Mouse (Mus musculus) embryonic facial prominence, embryonic 14.5 days (tissue): Measurements from ENCODE around the gene Wfs1. TPM values are rescaled to one million over a fixed set of nuclear protein-coding genes. Genes with fewer than 3 reads are reported as not detected.
A peak's percentile ranks its signal among the peaks of the same experiment; 100 is the strongest.

Experiments used
- ATAC-seq: fragments of 200-750 bp; cut with Nextera tagmentation; 2 replicates; pipeline ENCODE4 v1.8.0; 2017; ENCODE audit warnings: low read depth, moderate number of reproducible peaks, moderate TSS enrichment
- DNase-seq: peaks from one replicate; pipeline ENCODE4 v3.0.0-alpha.2; 2015; ENCODE audit warnings: low spot score
- H3K27ac ChIP-seq: fragments of 300-500 bp; sonication (generic); replicated peaks from 2 replicates; pipeline ENCODE4 v1.5.1; 2014; ENCODE audit warnings: low read depth, mild to moderate bottlenecking, low read length, moderate library complexity
- H3K27me3 ChIP-seq: fragments of 300-500 bp; sonication (generic); replicated peaks from 2 replicates; pipeline ENCODE4 v1.6.1; 2014; ENCODE audit warnings: low read length; ENCODE audit not compliant: control insufficient read depth, insufficient read depth
- H3K36me3 ChIP-seq: fragments of 300-500 bp; sonication (generic); 2 replicates; pipeline ENCODE4 v1.6.1; 2014; ENCODE audit warnings: low read length, mixed read lengths; ENCODE audit not compliant: control insufficient read depth, insufficient read depth
- H3K4me1 ChIP-seq: fragments of 300-500 bp; sonication (generic); 2 replicates; pipeline ENCODE4 v1.6.1; 2014; ENCODE audit warnings: antibody characterized with exemption, low read length; ENCODE audit not compliant: control insufficient read depth, insufficient read depth
- H3K4me2 ChIP-seq: fragments of 300-500 bp; sonication (generic); 2 replicates; pipeline ENCODE4 v1.6.1; 2014; ENCODE audit warnings: low read depth, mild to moderate bottlenecking, low read length, moderate library complexity, mixed read lengths
- H3K4me3 ChIP-seq: fragments of 300-500 bp; sonication (generic); 2 replicates; pipeline ENCODE4 v1.5.1; 2014; ENCODE audit warnings: low read depth, mild to moderate bottlenecking, low read length
- H3K9ac ChIP-seq: fragments of 300-500 bp; sonication (generic); 2 replicates; pipeline ENCODE4 v1.6.1; 2014; ENCODE audit warnings: low read depth, mild to moderate bottlenecking, low read length, moderate library complexity, mixed read lengths
- H3K9me3 ChIP-seq: fragments of 300-500 bp; sonication (generic); 2 replicates; pipeline ENCODE4 v1.6.1; 2016; ENCODE audit warnings: low read length; ENCODE audit not compliant: control insufficient read depth
- WGBS: fragments of 180-500 bp; shearing (Covaris S2); extraction: QIAGEN DNeasy Blood & Tissue Kit; methylation state at CpG from one replicate; pipeline ENCODE4 v1.1.7; 2014; 5-methylcytosine and 5-hydroxymethylcytosine counted together
- polyA plus RNA-seq: library from polyadenylated mRNA; unstranded; fragments of >200 nt; fragmentation: Nextera tagmentation; extraction: Ambion mirVana; gene quantifications from 2 replicates; pipeline ENCODE4 v1.2.1, GENCODE M21; 2014

Gene Wfs1
- polyA plus RNA-seq, 1 experiment from 2014 or later, result 13.3 TPM

- no peaks in the 10 kb centered on the region for H3K27me3 ChIP-seq
- WGBS, result 64% methylated on average over 17 of the region's 17 CpGs
- peak; percentile 81 for DNase-seq
- H3K36me3 ChIP-seq, result no peaks in the 10 kb centered on the region
- no peak overlapping the region for H3K4me3 ChIP-seq
- no peaks in the 10 kb centered on the region for H3K9me3 ChIP-seq
- H3K4me1 ChIP-seq, result no peaks in the 10 kb centered on the region
- H3K9ac ChIP-seq, result no peak overlapping the region
- no peak; the same call in 1 of the 2 replicates for ATAC-seq
- H3K27ac ChIP-seq, result no peak overlapping the region
- H3K4me2 ChIP-seq, result no peak overlapping the region
Measured at GRCm38 (mm10) chr5:36935486-36936473, 53.2 kb downstream of the Wfs1 start.

GRCm38 (mm10) chr5:36933383-36933782 lies 55.6 kb downstream of the Wfs1 start:
- ATAC-seq, result peak; percentile 90

DNA sequence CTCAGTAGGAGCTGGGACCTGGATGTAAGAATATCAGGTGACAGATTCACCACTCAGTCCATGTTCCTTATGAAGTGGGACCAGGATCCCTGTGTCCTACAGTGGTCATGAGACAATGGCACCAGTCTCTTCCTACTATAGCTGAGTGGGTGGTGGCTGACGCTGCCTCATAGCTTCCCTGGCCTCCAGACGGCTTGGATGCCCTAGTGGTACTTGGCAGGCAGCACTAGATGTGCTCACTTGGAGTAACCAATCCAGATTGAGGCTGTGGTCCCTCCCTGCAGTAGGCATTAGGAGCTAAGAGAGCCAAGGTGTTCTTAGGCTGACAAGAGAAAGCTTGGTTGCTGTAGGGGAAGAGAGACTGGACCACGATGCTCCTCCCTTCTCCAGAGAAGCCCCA lies 59.6 kb downstream of the Wfs1 start:
- Histone ChIP-seq H3K4me1 (no peaks in the 10 kb centered on the region), H3K9ac (no peak overlapping the region), H3K4me3 (no peak overlapping the region), H3K27ac (no peak overlapping the region), H3K4me2 (no peak overlapping the region), H3K27me3 (no peaks in the 10 kb centered on the region), H3K36me3 (no peaks in the 10 kb centered on the region), H3K9me3 (no peaks in the 10 kb centered on the region)
- WGBS, result 64% methylated on average over 3 of the region's 3 CpGs
- ATAC-seq (no peak), DNase-seq (no peak)

More at GRCm38 (mm10) chr5:36933383-36933782, 55.6 kb downstream of the Wfs1 start:
- peak; percentile 67 for DNase-seq
- Histone ChIP-seq H3K9me3 (no peaks in the 10 kb centered on the region), H3K36me3 (no peaks in the 10 kb centered on the region), H3K4me3 (no peak overlapping the region), H3K4me1 (no peaks in the 10 kb centered on the region), H3K27me3 (no peaks in the 10 kb centered on the region), H3K9ac (no peak overlapping the region), H3K27ac (no peak overlapping the region), H3K4me2 (no peak overlapping the region)
- WGBS, result 36% methylated on average over 7 of the region's 8 CpGs

DNA sequence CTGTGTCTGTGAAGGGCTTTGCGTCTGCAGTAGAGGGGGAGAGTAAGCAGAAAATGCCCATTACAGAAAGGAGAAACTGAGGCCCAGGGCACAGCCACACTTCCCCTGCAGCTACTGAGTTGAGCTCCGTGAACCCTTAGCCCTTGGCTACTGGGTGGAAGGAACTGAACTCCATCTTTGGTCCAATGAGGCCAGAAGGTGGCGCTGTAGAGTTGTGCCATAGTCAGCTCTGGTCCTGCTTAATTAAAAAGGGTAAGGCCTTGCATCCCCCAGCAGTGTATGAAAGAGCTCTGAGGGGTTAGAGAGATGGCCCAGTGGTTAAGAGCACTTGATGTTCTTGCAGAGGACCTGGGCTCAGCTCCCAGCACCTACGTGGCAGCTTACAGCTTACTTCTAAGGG lies 60.3 kb downstream of the Wfs1 start:
- no peak overlapping the region for H3K9ac ChIP-seq
- ATAC-seq, result no peak
- no peaks in the 10 kb centered on the region for H3K4me1 ChIP-seq
- no peak overlapping the region for H3K4me3 ChIP-seq
- H3K9me3 ChIP-seq, result no peaks in the 10 kb centered on the region
- 51% methylated on average over 4 of the region's 4 CpGs for WGBS
- no peak overlapping the region for H3K4me2 ChIP-seq
- no peak overlapping the region for H3K27ac ChIP-seq
- H3K27me3 ChIP-seq, result no peaks in the 10 kb centered on the region
- DNase-seq, result no peak
- no peaks in the 10 kb centered on the region for H3K36me3 ChIP-seq

- Histone ChIP-seq H3K9ac (no peak overlapping the region), H3K4me3 (no peak overlapping the region), H3K27ac (no peak overlapping the region), H3K36me3 (no peaks in the 10 kb centered on the region), H3K4me2 (no peak overlapping the region), H3K27me3 (no peaks in the 10 kb centered on the region), H3K4me1 (no peaks in the 10 kb centered on the region), H3K9me3 (no peaks in the 10 kb centered on the region)
- no peak for DNase-seq
- no peak for ATAC-seq
- 34% methylated on average over 11 of the region's 11 CpGs for WGBS
Measured at GRCm38 (mm10) chr5:36923826-36924700, 64.9 kb downstream of the Wfs1 start.

GRCm38 (mm10) chr5:36922811-36923210 lies 66.2 kb downstream of the Wfs1 start:
- Histone ChIP-seq H3K4me2 (no peak overlapping the region), H3K9me3 (no peaks in the 10 kb centered on the region), H3K4me1 (no peaks in the 10 kb centered on the region), H3K9ac (no peak overlapping the region), H3K36me3 (no peaks in the 10 kb centered on the region), H3K27ac (no peak overlapping the region), H3K4me3 (no peak overlapping the region), H3K27me3 (no peaks in the 10 kb centered on the region)
- ATAC-seq (no peak), DNase-seq (no peak)
- WGBS, result 68% methylated on average over 10 of the region's 10 CpGs

GRCm38 (mm10) chr5:36921871-36922270 lies 67.1 kb downstream of the Wfs1 start:
- Histone ChIP-seq H3K4me1 (no peaks in the 10 kb centered on the region), H3K9me3 (no peaks in the 10 kb centered on the region), H3K4me3 (no peak overlapping the region), H3K9ac (no peak overlapping the region), H3K36me3 (no peaks in the 10 kb centered on the region), H3K27ac (no peak overlapping the region), H3K4me2 (no peak overlapping the region), H3K27me3 (no peaks in the 10 kb centered on the region)
- WGBS, result 88% methylated on average over 1 of the region's 1 CpGs
- no peak for ATAC-seq
- no peak for DNase-seq

DNA sequence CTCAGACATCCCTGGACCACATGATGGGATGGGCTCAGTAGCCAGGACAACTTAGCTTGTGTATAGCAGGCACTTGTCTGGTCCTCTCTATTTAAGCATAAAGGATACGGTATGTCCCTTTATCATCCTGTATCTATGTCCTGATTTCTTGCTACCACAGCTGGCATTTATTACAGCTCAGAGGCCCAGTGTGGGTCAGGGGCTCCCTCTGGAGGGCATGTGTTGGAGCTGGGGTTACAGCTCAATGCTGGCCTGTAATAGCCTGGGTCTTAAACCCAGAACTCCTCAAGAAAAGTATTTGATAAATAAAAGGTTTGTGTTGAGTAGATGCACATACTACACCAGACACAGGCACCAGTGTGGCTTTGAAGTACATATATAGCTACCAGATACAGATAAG lies 68.9 kb downstream of the Wfs1 start:
- Histone ChIP-seq H3K36me3 (no peaks in the 10 kb centered on the region), H3K4me3 (no peak overlapping the region), H3K27me3 (no peaks in the 10 kb centered on the region), H3K9me3 (no peaks in the 10 kb centered on the region), H3K4me1 (no peaks in the 10 kb centered on the region), H3K9ac (no peak overlapping the region), H3K4me2 (no peak overlapping the region), H3K27ac (no peak overlapping the region)
- WGBS, result 42% methylated on average over 1 of the region's 1 CpGs
- DNase-seq (no peak), ATAC-seq (no peak)
